Mouse (Mus musculus) layer of hippocampus, adult 18-20 months (tissue): ENCODE measurements around the gene Gm28539. TPM values are rescaled to one million over a fixed set of nuclear protein-coding genes. Genes with fewer than 3 reads are reported as not detected.
A peak's percentile ranks its signal among the peaks of the same experiment; 100 is the strongest.
"Not testable (repeated sequence)": the region's sequence is repeated elsewhere in the genome, so short reads cannot be mapped to it uniquely, and the experiment has no call there.

Experiments
- DNase-seq, 2 experiments: peaks; one replicate each; pipeline ENCODE4 v3.0.0; 2022; ENCODE audit warnings: low spot score in 2 of 2
- total RNA-seq, 2 experiments: library from RNA; stranded (reverse); gene quantifications; 2 replicates each; pipeline ENCODE4 v1.2.3; 2021

Gene Gm28539
- total RNA-seq, 2 experiments from 2014 or later = 6.6 to 7.2 TPM

DNA sequence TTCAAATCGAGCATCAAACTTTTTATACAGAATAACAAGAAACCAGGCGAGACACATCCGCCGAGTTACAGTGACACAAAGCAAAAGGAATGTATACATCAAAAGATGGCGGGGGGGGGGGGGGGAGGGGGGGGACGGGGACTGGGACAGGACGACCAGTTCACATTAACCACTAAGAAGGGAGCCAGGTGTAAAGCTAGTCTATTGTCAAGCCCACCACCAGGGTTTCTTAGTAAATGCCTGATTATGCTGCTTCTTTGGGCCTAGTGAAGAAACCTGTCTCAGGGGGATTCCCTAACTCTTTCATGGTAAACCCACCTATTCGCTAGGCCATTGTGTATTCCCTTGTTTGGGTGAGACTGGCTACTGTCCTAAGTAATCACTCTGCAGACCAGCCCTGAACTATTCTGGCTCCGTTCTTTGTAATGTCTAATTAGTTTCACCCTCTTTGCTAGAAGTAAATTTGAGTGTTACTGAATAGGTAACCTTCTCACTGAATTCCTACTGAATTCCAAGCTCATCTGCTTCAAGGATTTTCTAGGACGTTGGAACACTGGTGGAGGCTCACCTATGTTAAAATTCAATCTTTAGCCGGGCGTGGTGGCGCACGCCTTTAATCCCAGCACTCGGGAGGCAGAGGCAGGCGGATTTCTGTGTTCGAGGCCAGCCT, 13.3 kb downstream of the Gm28539 start:
- DNase-seq = not testable (repeated sequence)

DNA sequence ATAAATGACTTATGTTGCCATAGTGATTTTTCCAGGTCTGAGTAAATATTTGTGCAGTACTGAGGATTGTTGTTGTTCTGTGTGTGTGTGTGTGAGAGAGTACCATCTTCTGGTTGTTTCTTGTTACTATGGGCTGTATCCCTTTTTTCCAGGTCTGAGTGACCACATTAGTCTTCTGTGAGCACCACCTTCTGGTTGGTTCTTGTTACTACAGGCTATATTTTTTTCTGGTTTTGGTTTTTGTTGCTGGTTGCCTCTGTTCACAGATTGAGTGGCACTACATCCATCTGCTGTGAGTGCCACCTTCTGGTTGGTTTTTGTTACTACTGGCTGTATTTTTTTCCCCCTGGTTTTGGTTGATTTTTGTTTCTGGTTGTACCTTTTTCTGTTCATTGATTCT, 22.2 kb downstream of the Gm28539 start:
- DNase-seq = peak in 1 of 2 experiments; percentile 75

DNA sequence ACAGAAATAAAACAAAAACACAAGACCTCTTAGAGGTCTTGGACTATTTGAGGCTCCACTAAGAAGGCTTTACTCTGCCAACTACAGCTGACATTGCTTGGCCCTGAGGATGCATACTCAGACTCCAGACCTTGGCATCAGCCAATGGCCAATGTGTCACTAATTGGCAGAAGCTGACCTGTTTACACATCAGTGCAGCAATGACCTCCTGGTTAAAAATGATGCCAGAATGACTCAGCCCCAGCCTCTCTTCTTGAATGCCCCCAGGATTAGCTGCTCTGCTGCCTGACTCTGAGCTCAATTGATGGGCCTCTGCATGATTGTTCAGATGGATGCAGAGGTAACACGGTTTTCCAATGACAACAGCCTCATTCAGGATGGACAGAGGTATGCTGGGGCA, 23.8 kb downstream of the Gm28539 start:
- DNase-seq = no peak

DNA sequence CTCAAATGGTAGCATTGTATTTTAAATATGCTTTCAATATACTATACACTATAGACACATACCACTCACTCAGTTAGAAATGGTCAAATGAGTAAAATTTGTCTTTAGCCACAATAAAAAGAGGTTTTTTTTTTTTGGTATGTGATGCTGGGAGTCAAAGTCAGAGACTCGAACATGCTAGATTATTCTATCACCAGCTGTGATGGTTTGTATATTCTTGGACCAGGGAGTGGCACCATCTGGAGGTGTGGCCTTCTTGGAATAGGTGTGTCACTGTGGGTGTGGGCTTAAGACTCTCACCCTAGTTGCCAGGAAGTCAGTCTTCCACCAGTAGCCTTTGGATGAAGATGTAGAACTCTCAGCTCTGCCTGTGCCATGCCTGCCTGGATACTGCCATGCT, 34.1 kb downstream of the Gm28539 start:
- not testable (repeated sequence) for DNase-seq

DNA sequence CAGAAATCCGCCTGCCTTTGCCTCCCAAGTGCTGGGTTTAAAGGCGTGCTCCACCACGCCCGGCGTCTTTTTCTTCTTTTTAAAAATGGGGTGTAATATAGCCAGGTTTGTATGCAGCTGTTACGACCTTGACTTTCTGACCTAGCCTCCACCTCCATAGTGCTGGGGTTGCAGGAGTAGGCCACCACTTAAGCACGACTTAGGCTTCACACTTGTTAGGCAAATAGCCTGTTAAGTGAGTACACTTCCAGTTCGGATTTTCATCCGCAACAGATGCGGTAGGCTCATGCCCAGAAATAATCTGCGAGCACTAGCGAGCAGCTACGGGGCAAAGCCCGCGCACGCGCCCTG, 39.7 kb downstream of the Gm28539 start:
- DNase-seq = no peak

DNA sequence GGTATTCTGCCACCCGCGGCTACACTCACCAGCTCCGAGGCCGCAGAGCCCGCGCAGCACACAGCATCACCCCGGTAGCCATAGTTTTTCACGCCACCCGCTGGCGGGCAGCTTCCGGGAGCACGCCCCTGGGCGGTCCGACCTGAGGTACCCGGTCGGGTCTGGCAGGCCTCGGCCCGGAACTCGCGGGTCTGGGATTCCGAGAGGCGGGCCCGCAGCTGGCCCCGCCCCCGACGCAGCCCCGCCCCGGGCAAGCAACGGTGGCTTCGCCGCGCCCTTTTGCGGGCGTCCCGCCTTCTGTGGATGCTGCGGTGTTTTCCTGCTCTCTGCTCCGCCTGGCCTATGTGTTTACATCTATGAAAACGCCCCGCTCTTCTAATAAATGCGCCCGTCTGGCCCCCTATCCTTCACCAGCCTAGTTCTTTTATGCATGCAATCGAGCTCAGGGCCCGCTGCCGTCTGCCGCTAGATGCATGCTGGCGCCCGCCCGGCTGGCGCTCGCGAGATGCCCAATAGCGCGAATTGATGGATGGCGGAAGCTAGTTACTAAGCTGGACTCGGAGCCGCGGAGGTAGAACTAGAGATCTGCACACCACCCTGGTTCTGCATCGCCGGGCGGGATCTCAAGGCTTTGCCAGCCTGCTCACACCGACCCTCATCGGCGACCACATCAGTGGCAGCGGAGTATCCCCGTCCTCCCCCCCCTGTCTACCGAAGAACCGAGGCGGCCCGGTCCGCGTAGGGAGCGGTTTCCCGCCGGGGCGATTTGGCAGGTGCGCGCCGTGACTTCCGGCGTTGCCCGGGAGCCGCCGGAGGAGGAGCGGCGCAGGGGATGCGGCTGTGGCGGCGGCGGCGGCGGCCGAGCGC, 40.3 kb downstream of the Gm28539 start, which contains the start of the genes Mrpl40 and Hira:
Gene Mrpl40 (minus strand): TSS at position 421 of the 867 bp plus-strand sequence.
Gene Hira (plus strand): TSS at position 596 of the 867 bp plus-strand sequence.
- DNase-seq = peak; percentile 93 to 96

DNA sequence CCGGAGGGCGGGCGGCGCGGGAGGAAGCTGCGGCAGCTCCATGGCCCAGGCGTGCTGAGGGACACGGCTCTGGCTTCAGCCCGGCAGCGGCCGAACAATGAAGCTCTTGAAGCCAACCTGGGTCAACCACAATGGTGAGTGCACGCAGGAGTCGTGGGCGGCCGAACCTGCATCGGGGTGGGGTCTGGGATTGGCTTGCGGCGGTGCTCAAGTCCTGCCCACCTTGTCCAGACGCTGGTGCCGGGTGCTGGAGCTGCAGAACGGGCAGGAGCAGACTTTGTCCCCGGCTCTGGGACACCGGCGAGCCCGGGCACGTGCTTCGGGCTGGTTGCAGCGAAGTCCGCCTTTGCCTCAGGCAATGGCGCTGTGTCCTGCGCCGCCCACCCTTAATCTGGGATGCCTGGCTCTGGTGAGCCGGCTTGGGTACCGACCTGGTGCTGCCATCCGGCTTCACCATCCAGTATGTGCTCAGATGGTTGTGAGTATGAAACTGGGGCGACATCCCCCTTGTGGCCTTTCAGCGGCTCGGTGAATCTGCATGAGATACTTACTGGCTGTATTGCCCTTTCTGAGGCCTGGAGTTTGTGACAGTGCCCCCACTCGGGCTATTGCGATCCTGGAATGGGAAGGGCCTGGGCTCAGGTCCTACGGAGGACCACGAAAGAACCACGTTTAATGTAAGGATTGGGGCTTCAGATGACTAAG, 41.2 kb downstream of the Gm28539 start:
- peak; percentile 39 to 62 for DNase-seq

DNA sequence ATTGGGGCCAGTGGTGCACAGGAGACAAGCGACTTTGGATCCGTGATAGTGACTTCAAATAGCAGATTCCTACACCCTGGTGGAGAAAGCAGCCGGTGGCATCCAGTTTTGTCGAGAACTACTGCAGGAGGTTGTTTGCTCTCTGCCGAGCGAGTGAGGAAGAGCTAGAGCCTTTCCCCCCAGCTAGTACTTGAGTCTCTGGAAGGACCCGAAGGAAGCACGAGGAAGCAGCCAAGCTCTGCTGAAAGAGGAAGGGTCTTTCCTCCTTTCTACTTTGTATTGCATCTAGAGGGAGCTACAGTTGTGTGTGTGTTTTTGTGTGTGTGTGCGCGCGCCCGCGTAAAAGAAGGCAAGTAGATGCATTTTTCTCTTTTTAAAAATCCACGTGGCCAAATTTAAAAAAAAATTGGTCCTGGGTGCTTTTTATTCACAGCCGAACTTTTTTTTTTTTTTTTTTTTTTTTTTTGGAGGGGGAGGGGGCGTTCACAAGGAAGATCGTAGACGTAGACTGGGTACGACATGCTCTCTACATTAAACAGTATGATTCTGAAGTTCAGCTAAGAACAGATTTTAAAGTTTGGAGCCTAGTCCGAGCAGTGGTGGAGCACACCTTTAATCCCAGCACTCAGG, 41.8 kb downstream of the Gm28539 start:
- no peak for DNase-seq

DNA sequence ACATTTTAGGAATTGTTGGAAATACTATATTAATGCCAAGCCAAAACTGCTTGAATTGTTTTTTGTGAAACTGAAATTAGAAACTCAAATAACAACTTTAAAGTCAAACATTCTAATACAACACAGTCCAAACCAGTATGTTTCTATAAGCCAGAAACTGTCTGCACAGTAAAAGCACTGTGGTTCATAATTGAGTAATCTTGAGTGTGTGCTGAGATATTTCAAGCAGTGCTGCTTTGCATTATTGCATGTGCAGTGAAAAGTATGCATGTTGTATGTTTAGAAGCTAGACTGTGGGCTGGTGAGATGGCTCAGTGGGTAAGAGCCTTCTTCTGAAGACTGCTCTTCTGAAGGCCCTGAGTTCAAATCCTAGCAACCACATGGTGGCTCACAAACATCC, 47.7 kb downstream of the Gm28539 start:
- no peak for DNase-seq

DNA sequence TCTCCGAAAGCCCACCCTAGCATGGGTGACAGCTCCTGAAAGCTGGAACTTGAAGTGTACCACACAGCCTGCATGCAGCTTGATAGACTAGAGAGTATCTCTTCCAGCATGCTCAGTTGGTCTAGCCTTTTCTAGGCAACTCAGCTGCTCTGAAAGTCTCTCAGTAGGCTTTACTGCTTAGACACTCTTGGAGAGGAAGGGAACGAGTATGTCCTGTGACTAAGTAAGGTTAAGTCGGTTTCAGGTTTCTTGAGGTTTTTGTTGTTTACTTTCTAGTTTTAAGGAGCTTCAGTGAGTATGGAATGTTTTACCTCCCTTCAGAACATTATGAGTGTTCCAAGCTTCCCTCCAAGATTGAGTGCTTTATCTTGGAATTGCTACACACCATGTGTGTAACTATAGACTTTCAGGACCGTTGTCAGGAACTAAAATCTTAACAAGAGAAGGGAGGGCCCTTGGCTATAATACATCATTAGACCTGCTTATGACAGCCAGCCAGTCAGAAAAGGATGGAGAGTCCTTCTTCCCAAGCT, 57.5 kb downstream of the Gm28539 start:
- no peak for DNase-seq

DNA sequence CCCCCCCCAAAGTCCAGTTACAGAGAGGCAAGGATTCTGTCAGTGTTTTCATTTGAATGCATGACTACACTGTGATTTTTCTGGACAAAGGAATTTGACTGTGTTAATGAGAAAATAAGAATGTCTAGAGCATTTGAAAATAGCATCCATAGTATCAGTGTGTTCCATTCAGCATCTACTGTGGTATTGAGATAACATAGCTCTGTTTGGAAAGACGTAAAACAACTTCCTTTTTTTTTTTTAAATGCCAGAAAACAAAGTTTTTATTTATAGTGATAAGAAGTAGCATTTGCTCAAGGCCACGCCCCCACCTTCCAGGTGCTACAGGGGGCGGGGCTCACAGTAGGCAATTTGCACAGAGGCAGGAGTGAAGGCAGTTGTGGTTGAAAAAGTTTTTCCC, 58.9 kb downstream of the Gm28539 start:
- DNase-seq = no peak

DNA sequence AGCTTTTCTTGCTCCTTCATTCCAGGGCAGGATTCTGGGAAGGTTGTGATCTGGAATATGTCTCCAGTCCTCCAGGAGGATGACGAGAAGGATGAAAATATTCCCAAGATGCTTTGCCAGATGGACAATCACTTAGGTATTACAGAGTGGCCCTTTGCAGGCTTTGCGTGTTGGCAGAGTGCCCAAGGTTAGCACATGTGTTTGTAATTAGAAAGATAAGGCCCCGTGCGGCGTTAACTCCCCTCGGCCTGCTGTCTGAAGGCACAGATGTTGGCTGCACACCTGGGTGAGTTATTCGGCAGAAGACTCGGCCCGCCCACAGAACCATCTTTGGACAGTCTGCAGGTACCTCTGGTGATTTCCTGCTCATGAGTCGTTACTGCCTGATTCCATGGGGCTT, 60.0 kb downstream of the Gm28539 start:
- no peak for DNase-seq

DNA sequence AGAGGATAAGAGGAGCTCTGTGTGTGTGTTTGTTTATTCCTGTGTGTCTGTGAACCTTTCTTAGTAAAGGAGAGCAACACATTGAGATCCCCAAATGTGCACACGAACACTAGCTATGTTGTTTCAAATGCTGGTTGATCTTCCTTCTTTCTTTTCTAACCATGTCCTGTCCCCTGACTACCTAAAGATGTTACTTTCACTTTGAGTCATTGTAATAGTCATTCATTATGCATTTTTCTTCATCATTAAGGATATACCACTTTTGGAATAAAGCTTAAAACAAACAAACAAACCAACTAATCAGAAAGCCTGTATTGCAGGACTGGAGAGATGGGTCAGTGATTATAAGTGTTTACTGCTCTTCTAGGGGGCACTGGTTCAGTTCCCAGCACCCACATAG, 69.3 kb downstream of the Gm28539 start:
- DNase-seq = no peak

DNA sequence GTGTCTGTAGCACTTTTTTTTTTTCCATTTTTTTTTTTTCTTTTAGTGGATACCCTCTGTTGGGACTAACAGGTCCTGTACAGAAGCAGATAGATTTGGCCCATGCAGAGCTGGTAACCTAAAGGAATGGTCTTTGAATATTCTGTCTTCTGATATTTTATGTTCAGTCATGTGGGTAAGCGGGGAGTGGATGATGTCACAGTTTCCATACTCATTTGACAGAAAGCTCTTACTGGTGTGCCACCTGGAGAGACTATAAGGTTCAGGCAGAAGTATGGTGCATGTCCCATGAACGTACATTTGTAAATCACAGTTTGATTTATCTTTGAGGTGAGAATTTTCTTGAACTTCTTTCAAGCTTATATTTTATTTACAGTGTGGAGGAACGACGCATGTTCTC, 79.7 kb downstream of the Gm28539 start:
- DNase-seq = no peak

DNA sequence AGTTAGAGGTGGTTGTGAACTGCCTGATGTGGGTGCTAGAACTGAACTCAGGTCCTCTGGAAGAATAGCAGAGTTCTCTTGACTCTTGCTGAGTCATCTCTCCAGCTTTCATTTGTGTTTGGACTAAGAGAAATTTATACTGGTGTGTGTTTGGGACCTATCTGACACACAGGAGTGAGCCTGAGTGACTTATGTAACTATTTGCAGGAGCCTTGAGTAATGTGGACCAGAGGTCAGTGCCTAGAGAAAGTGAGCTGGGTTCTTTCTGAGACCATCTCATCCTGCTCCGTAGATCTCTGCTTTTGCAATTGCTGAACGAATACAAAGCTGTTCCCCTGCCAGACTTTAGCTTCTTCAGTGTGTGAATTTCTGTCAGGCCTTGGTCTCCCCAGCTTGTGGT, 85.4 kb downstream of the Gm28539 start:
- DNase-seq = no peak

DNA sequence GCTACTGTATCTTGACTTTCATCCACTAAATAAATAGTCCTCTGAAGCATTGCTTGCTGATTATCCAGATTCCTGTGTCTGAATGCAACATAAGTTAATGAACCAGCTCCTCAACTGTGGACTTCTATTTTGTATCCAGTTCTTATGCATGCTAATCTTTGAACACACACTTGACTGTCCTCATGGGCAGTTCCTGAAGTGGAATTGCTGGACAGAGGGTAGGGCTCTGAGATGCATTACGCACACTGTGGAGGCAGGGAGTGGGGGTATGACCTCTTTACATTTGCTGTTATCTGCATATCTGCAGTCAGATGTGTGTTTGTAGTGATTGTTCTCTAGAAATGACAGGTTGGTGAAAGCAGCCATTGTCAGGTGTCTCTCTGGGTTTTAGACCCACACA, 91.6 kb downstream of the Gm28539 start:
- DNase-seq = no peak

DNA sequence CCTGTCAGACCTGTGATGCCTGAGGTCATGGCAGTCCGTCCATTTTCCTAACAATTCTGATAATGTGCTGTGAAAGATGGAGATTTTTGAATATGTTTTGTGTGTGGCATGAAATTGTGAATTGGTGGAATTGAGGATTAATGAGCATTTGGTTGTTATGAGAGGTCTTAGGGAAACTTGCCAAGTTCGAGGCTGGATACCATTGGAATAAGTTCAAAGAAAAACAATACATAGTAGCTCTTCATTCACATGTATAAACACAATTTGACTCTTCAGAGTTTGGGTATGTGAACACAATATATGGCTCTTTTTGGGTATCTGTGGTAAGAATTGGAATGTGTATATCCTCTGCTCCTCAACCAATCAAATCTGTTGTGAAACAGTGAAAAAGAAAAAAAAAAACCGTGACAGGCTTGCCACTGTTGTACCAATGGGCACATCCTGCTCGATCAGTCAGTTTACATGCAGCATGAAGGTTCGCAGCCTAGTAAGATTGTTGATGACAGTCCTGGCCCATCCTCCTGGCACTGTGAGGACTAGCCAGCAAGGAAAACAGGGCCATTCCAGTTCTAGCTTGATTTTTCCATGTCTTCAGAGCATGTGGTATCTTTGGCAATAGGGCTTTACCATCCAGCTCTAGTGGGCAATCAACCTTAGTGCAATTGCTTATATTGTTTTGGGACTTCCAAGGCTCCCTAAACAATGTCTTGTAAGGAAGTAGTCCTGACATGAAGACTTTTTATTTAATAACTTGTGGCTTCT, 102.1 kb downstream of the Gm28539 start:
- DNase-seq = no peak

DNA sequence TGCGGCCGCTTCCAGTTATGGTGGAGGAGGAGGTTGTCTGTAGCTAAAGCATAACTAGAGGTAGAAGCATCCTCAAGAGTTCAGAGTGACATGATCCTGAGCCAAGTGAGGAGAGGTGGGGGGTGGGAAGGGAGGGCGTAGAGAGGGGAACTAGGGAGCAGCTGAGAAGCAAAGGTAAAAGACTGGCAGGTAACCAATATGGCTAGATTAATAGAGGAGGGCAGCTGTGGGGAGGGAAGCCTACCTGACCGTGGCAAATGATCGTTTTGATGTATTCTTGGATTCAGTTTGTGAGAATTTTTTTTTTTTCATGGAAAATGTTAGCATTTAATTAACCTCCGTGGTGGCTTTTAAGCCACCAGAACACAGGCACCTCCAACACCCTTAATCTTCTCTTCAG, 107.5 kb downstream of the Gm28539 start:
- DNase-seq = no peak

DNA sequence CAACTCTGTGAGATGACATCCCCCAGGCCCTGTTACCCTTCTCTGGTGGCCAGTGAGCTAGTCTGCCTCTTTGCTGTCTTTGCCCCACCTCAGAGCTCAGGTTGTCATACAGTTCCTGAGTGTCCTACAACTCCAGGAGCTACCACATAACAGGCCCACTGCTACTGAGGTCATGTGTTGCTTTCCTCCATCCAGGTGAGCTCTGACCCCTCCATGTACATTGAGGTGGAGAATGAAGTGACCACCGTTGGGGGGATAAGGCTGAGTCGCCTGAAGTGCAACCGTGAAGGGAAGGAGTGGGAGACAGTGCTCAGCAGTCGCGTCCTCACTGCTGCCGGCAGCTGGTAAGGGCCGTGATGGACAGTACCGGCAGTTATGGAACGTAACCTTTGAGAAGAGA, 112.6 kb downstream of the Gm28539 start:
- DNase-seq = no peak

DNA sequence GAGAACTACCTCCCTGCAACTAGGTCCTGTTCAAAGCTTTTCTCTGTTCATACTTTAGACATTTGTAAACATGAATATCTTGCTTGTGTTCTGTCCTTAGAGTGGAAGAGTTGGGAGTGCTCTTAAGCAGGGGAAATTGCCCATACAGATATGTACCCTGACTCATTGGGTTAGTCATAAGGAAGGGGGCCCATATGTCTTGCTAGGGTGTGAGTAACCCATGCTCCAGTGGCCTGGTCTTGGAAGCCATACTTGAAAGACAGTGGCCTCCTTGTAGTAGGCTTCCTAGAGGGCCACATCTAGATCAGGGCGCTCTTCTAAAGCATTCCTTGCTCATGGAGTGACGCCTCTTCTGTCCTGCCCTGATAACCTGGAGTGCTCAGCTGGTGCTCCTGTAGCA, 114.0 kb downstream of the Gm28539 start:
- DNase-seq = no peak

DNA sequence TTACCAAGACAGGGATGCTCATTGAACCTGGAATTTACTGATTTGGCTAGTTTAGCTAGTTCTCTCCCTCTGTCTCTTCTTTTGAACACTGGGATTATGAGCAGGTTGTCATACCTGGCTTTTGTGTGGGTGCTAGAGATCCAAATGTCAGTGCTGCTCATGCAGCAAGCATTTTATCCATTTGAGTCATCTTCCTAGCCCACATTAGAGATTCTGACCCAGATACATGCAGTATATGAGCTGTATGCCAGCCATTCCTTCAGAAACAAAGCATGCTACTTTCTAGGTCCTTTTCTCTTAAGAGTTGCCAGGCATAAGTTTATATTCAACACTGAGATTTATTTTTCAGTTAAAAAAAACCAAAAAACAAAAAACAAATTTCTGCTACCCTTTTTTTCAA, 116.4 kb downstream of the Gm28539 start:
- no peak for DNase-seq
